Mouse (Mus musculus): ENCODE data around the gene E130208F15Rik. TPM values are rescaled to one million over a fixed set of nuclear protein-coding genes. Genes with fewer than 3 reads are reported as not detected.

Gene E130208F15Rik
- total RNA-seq, 2 experiments from 2014 or later, result 0.70 to 0.91 TPM

GRCm38 (mm10) chr7:30335688-30336087 is 14.1 kb downstream of the E130208F15Rik start:
- DNase-seq, result no peak

GRCm38 (mm10) chr7:30336384-30336783 is 14.8 kb downstream of the E130208F15Rik start:
- peak; percentile 92 for DNase-seq

- DNase-seq, result no peak
Measured at GRCm38 (mm10) chr7:30339432-30340109, 18.0 kb downstream of the E130208F15Rik start.

- peak; percentile 80 for DNase-seq
Measured at GRCm38 (mm10) chr7:30346635-30347379, 25.3 kb downstream of the E130208F15Rik start.

GRCm38 (mm10) chr7:30347828-30348227 is 26.3 kb downstream of the E130208F15Rik start:
- peak; percentile 65 for DNase-seq

GRCm38 (mm10) chr7:30353279-30353822 is 31.8 kb downstream of the E130208F15Rik start:
- DNase-seq, result peak; percentile 81

- DNase-seq, result no peak
Measured at GRCm38 (mm10) chr7:30354059-30354458, 32.5 kb downstream of the E130208F15Rik start.

- no peak for DNase-seq
Measured at GRCm38 (mm10) chr7:30358378-30359186, 37.0 kb downstream of the E130208F15Rik start.

GRCm38 (mm10) chr7:30359276-30359865 is 37.8 kb downstream of the E130208F15Rik start:
- no peak for DNase-seq

GRCm38 (mm10) chr7:30360028-30360427 is 38.5 kb downstream of the E130208F15Rik start:
- DNase-seq, result no peak

GRCm38 (mm10) chr7:30362652-30363343 is 41.3 kb downstream of the E130208F15Rik start, which contains the start of gene Lrfn3:
TSS of gene Lrfn3 (minus strand) at chr7:30362772.
- peak; percentile 20 for DNase-seq

- DNase-seq, result no peak
Measured at GRCm38 (mm10) chr7:30363344-30363738, 41.8 kb downstream of the E130208F15Rik start.

- DNase-seq, result no peak
Measured at GRCm38 (mm10) chr7:30367466-30367865, 45.9 kb downstream of the E130208F15Rik start.

Other genes with a start within 250 kb of the E130208F15Rik start
- 1 to 10 TPM in 1 of 2 experiments, under 1 TPM in 1; 0.23 to 1.0 TPM for gene Zfp82, start 248.8 kb upstream of the E130208F15Rik start, total RNA-seq (2021)
- under 1 TPM in 1 of 2 experiments, not detected in 1; 0.74 TPM for gene Gm26920, start 231.3 kb upstream of the E130208F15Rik start, total RNA-seq (2021)
- 1 to 10 TPM; 2.8 to 3.5 TPM for gene Zfp566, start 231.2 kb upstream of the E130208F15Rik start, total RNA-seq (2021)
- 10 to 100 TPM; 44.2 to 46.1 TPM for gene Zfp260, start 227.0 kb upstream of the E130208F15Rik start, total RNA-seq (2021)
- 10 to 100 TPM; 10.5 to 11.0 TPM for gene Zfp382, start 199.8 kb upstream of the E130208F15Rik start, total RNA-seq (2021)
- 10 to 100 TPM; 45.3 to 46.6 TPM for gene Zfp146, start 152.0 kb upstream of the E130208F15Rik start, total RNA-seq (2021)
- gene Cox7a1, start 137.6 kb upstream of the E130208F15Rik start, total RNA-seq (2021), result 100 to 1,000 TPM; 693 to 795 TPM
- 100 to 1,000 TPM; 251 to 261 TPM for gene Capns1, start 122.9 kb upstream of the E130208F15Rik start, total RNA-seq (2021)
- 10 to 100 TPM; 61.9 to 70.3 TPM for gene Polr2i, start 89.8 kb upstream of the E130208F15Rik start, total RNA-seq (2021)
- gene Tbcb, start 89.5 kb upstream of the E130208F15Rik start, total RNA-seq (2021), result 10 to 100 TPM; 77.2 to 78.9 TPM
- gene Ovol3, start 86.0 kb upstream of the E130208F15Rik start, total RNA-seq (2021), result not detected
- gene Thap8, start 41.6 kb upstream of the E130208F15Rik start, total RNA-seq (2021), result under 1 TPM; 0.38 to 0.54 TPM
- 10 to 100 TPM in 1 of 2 experiments, 1 to 10 TPM in 1; 9.7 to 12.3 TPM for gene Wdr62, start 41.3 kb upstream of the E130208F15Rik start, total RNA-seq (2021)
- gene Clip3, start 30.0 kb upstream of the E130208F15Rik start, total RNA-seq (2021), result 10 to 100 TPM; 10.1 to 12.8 TPM
- gene Alkbh6, start 13.0 kb upstream of the E130208F15Rik start, total RNA-seq (2021), result 10 to 100 TPM; 29.4 to 30.8 TPM
- gene Syne4, start 6.9 kb upstream of the E130208F15Rik start, total RNA-seq (2021), result 1 to 10 TPM; 1.3 to 3.2 TPM
- gene Sdhaf1, start 2.2 kb downstream of the E130208F15Rik start, total RNA-seq (2021), result 10 to 100 TPM; 15.5 to 16.6 TPM
- gene Lrfn3, start 41.0 kb downstream of the E130208F15Rik start, total RNA-seq (2021), result 1 to 10 TPM; 1.4 to 2.2 TPM
- gene Tyrobp, start 92.0 kb downstream of the E130208F15Rik start, total RNA-seq (2021), result 10 to 100 TPM; 11.1 to 13.5 TPM
- gene Hcst, start 98.1 kb downstream of the E130208F15Rik start, total RNA-seq (2021), result under 1 TPM in 1 of 2 experiments, not detected in 1; 0.88 TPM
- gene Nfkbid, start 100.0 kb downstream of the E130208F15Rik start, total RNA-seq (2021), result 1 to 10 TPM in 1 of 2 experiments, under 1 TPM in 1; 0.43 to 1.3 TPM
- gene Aplp1, start 123.8 kb downstream of the E130208F15Rik start, total RNA-seq (2021), result 1 to 10 TPM; 6.0 to 7.4 TPM
- gene Kirrel2, start 135.9 kb downstream of the E130208F15Rik start, total RNA-seq (2021), result under 1 TPM in 1 of 2 experiments, not detected in 1; 0.34 TPM
- not detected for gene Nphs1, start 136.6 kb downstream of the E130208F15Rik start, total RNA-seq (2021)
- gene Prodh2, start 171.9 kb downstream of the E130208F15Rik start, total RNA-seq (2021), result not detected
- 10 to 100 TPM in 1 of 2 experiments, 1 to 10 TPM in 1; 7.3 to 12.8 TPM for gene Arhgap33, start 213.3 kb downstream of the E130208F15Rik start, total RNA-seq (2021)
- 100 to 1,000 TPM; 279 to 308 TPM for gene Hspb6, start 230.4 kb downstream of the E130208F15Rik start, total RNA-seq (2021)
- gene Proser3, start 230.6 kb downstream of the E130208F15Rik start, total RNA-seq (2021), result 1 to 10 TPM; 5.2 to 7.8 TPM
- gene Lin37, start 238.1 kb downstream of the E130208F15Rik start, total RNA-seq (2021), result 10 to 100 TPM; 14.8 to 17.1 TPM
- gene U2af1l4, start 241.6 kb downstream of the E130208F15Rik start, total RNA-seq (2021), result 10 to 100 TPM; 70.5 to 72.7 TPM
- gene Gm49396, start 241.6 kb downstream of the E130208F15Rik start, total RNA-seq (2021), result 1 to 10 TPM; 2.1 to 3.1 TPM
- 10 to 100 TPM; 80.0 to 83.8 TPM for gene Psenen, start 241.9 kb downstream of the E130208F15Rik start, total RNA-seq (2021)
- 1 to 10 TPM; 1.1 to 1.2 TPM for gene Igflr1, start 243.7 kb downstream of the E130208F15Rik start, total RNA-seq (2021)

Data from heart, postnatal 4 days (tissue).